Mouse (Mus musculus): ENCODE data around the gene Grifin. TPM values are rescaled to one million over a fixed set of nuclear protein-coding genes. Genes with fewer than 3 reads are reported as not detected.

The Grifin gene
- polyA plus RNA-seq, 1 experiment from 2014 or later = 0.17 TPM

GRCm38 (mm10) chr5:140606386-140606785, 41.5 kb upstream of the Grifin start:
- H3K36me3 ChIP-seq (ENCODE audit: control insufficient read depth, insufficient read depth, low read length) = no peaks in the 10 kb centered on the region
- ATAC-seq (ENCODE audit: low FRiP score, low TSS enrichment) = no peak
- no peaks in the 10 kb centered on the region for H3K9me3 ChIP-seq (ENCODE audit: control insufficient read depth, low read length)
- no peak for TF ChIP-seq CTCF (IDR thresholded peaks at IDR 0.05; ENCODE audit: low read depth)
- no peak for TF ChIP-seq EP300 (optimal IDR thresholded peaks at IDR 0.05)
- H3K27ac ChIP-seq (replicated peaks) = 0 out of 2 replicates have a peak overlapping the region, but pooled peaks have one; percentile 0
- peak overlapping the region; percentile 71 for H3K4me2 ChIP-seq (replicated peaks; ENCODE audit: low read depth)
- H3K4me3 ChIP-seq (ENCODE audit: low read depth, low read length) = peak overlapping the region; percentile 68
- H3K27me3 ChIP-seq (ENCODE audit: control insufficient read depth, insufficient read depth, low read length) = no peaks in the 10 kb centered on the region
- WGBS = 3% methylated on average over 23 of the region's 23 CpGs
- H3K4me1 ChIP-seq (replicated peaks; ENCODE audit: control insufficient read depth, insufficient read depth) = peaks cover 12% of the 10 kb centered on the region
- H3K9ac ChIP-seq (ENCODE audit: low read length) = no peak overlapping the region
- DNase-seq (ENCODE audit: low spot score) = no peak

GRCm38 (mm10) chr5:140605228-140605627, 40.4 kb upstream of the Grifin start:
- 55% methylated on average over 3 of the region's 3 CpGs for WGBS
- peaks cover 6% of the 10 kb centered on the region for H3K4me1 ChIP-seq (replicated peaks; ENCODE audit: control insufficient read depth, insufficient read depth)
- ATAC-seq (ENCODE audit: low FRiP score, low TSS enrichment) = no peak
- H3K27ac ChIP-seq (replicated peaks) = no peak overlapping the region
- H3K9ac ChIP-seq (ENCODE audit: low read length) = no peak overlapping the region
- no peak overlapping the region for H3K4me3 ChIP-seq (ENCODE audit: low read depth, low read length)
- DNase-seq (ENCODE audit: low spot score) = no peak
- TF ChIP-seq CTCF (IDR thresholded peaks at IDR 0.05; ENCODE audit: low read depth) (no peak), EP300 (optimal IDR thresholded peaks at IDR 0.05) (no peak)
- H3K9me3 ChIP-seq (ENCODE audit: control insufficient read depth, low read length) = no peaks in the 10 kb centered on the region
- H3K27me3 ChIP-seq (ENCODE audit: control insufficient read depth, insufficient read depth, low read length) = no peaks in the 10 kb centered on the region
- no peak overlapping the region for H3K4me2 ChIP-seq (replicated peaks; ENCODE audit: low read depth)
- H3K36me3 ChIP-seq (ENCODE audit: control insufficient read depth, insufficient read depth, low read length) = no peaks in the 10 kb centered on the region

- H3K27me3 ChIP-seq (ENCODE audit: control insufficient read depth, insufficient read depth, low read length) = no peaks in the 10 kb centered on the region
- TF ChIP-seq CTCF (IDR thresholded peaks at IDR 0.05; ENCODE audit: low read depth) (0 out of 2 replicates have a peak, but pooled peaks have one; percentile 18), EP300 (optimal IDR thresholded peaks at IDR 0.05) (no peak)
- DNase-seq (ENCODE audit: low spot score) (no peak), ATAC-seq (ENCODE audit: low FRiP score, low TSS enrichment) (no peak)
- H3K27ac ChIP-seq (replicated peaks) = no peak overlapping the region
- H3K4me3 ChIP-seq (ENCODE audit: low read depth, low read length) = no peak overlapping the region
- H3K4me1 ChIP-seq (replicated peaks; ENCODE audit: control insufficient read depth, insufficient read depth) = peaks cover 6% of the 10 kb centered on the region
- no peak overlapping the region for H3K4me2 ChIP-seq (replicated peaks; ENCODE audit: low read depth)
- H3K9me3 ChIP-seq (ENCODE audit: control insufficient read depth, low read length) = no peaks in the 10 kb centered on the region
- H3K9ac ChIP-seq (ENCODE audit: low read length) = no peak overlapping the region
- no peaks in the 10 kb centered on the region for H3K36me3 ChIP-seq (ENCODE audit: control insufficient read depth, insufficient read depth, low read length)
- WGBS = 52% methylated on average over 8 of the region's 8 CpGs
Observed at GRCm38 (mm10) chr5:140604386-140604785, 39.5 kb upstream of the Grifin start.

- Histone ChIP-seq H3K36me3 (ENCODE audit: control insufficient read depth, insufficient read depth, low read length) (no peaks in the 10 kb centered on the region), H3K4me2 (replicated peaks; ENCODE audit: low read depth) (no peak overlapping the region), H3K27me3 (ENCODE audit: control insufficient read depth, insufficient read depth, low read length) (no peaks in the 10 kb centered on the region), H3K4me1 (replicated peaks; ENCODE audit: control insufficient read depth, insufficient read depth) (0 out of 2 replicates have a peak, but pooled peaks cover 2% of the 10 kb centered on the region), H3K4me3 (ENCODE audit: low read depth, low read length) (no peak overlapping the region), H3K9me3 (ENCODE audit: control insufficient read depth, low read length) (no peaks in the 10 kb centered on the region), H3K27ac (replicated peaks) (no peak overlapping the region), H3K9ac (ENCODE audit: low read length) (no peak overlapping the region)
- TF ChIP-seq EP300 (optimal IDR thresholded peaks at IDR 0.05) (no peak), CTCF (IDR thresholded peaks at IDR 0.05; ENCODE audit: low read depth) (no peak)
- DNase-seq (ENCODE audit: low spot score) (no peak), ATAC-seq (ENCODE audit: low FRiP score, low TSS enrichment) (no peak)
- 54% methylated on average over 2 of the region's 2 CpGs for WGBS
Observed at GRCm38 (mm10) chr5:140602540-140602939, 37.7 kb upstream of the Grifin start.

- WGBS = 72% methylated on average over 12 of the region's 12 CpGs
- Histone ChIP-seq H3K27me3 (ENCODE audit: control insufficient read depth, insufficient read depth, low read length) (no peaks in the 10 kb centered on the region), H3K4me1 (replicated peaks; ENCODE audit: control insufficient read depth, insufficient read depth) (peaks cover 3% of the 10 kb centered on the region; the same call in 1 of the 2 replicates), H3K27ac (replicated peaks) (no peak overlapping the region), H3K4me3 (ENCODE audit: low read depth, low read length) (no peak overlapping the region), H3K36me3 (ENCODE audit: control insufficient read depth, insufficient read depth, low read length) (no peaks in the 10 kb centered on the region), H3K9me3 (ENCODE audit: control insufficient read depth, low read length) (no peaks in the 10 kb centered on the region), H3K9ac (ENCODE audit: low read length) (no peak overlapping the region), H3K4me2 (replicated peaks; ENCODE audit: low read depth) (no peak overlapping the region)
- DNase-seq (ENCODE audit: low spot score) = no peak
- no peak for ATAC-seq (ENCODE audit: low FRiP score, low TSS enrichment)
- TF ChIP-seq EP300 (optimal IDR thresholded peaks at IDR 0.05) (no peak), CTCF (IDR thresholded peaks at IDR 0.05; ENCODE audit: low read depth) (no peak)
Observed at GRCm38 (mm10) chr5:140601712-140602111, 36.8 kb upstream of the Grifin start.

- no peaks in the 10 kb centered on the region for H3K27me3 ChIP-seq (ENCODE audit: control insufficient read depth, insufficient read depth, low read length)
- H3K9me3 ChIP-seq (ENCODE audit: control insufficient read depth, low read length) = no peaks in the 10 kb centered on the region
- no peak for ATAC-seq (ENCODE audit: low FRiP score, low TSS enrichment)
- WGBS = 60% methylated on average over 5 of the region's 5 CpGs
- H3K9ac ChIP-seq (ENCODE audit: low read length) = no peak overlapping the region
- TF ChIP-seq EP300 (optimal IDR thresholded peaks at IDR 0.05) (no peak), CTCF (IDR thresholded peaks at IDR 0.05; ENCODE audit: low read depth) (no peak)
- DNase-seq (ENCODE audit: low spot score) = no peak
- peaks cover 3% of the 10 kb centered on the region; the same call in 1 of the 2 replicates for H3K4me1 ChIP-seq (replicated peaks; ENCODE audit: control insufficient read depth, insufficient read depth)
- no peak overlapping the region for H3K4me2 ChIP-seq (replicated peaks; ENCODE audit: low read depth)
- H3K4me3 ChIP-seq (ENCODE audit: low read depth, low read length) = no peak overlapping the region
- no peak overlapping the region for H3K27ac ChIP-seq (replicated peaks)
- H3K36me3 ChIP-seq (ENCODE audit: control insufficient read depth, insufficient read depth, low read length) = no peaks in the 10 kb centered on the region
Observed at GRCm38 (mm10) chr5:140599939-140600338, 35.1 kb upstream of the Grifin start.

Data from stomach, postnatal 0 days (tissue).